Mouse (Mus musculus) adrenal gland, adult (tissue): ENCODE measurements around the gene Tenm4.
A peak's percentile ranks its signal among the peaks of the same experiment; 100 is the strongest.

Source experiments
- DNase-seq, 2 experiments: peaks; one replicate each; pipeline ENCODE4 v3.0.0; 2022 to 2023; ENCODE audit warnings: low spot score in 1 of 2; ENCODE audit not compliant: inconsistent age in 2 of 2

Tenm4 gene

DNA sequence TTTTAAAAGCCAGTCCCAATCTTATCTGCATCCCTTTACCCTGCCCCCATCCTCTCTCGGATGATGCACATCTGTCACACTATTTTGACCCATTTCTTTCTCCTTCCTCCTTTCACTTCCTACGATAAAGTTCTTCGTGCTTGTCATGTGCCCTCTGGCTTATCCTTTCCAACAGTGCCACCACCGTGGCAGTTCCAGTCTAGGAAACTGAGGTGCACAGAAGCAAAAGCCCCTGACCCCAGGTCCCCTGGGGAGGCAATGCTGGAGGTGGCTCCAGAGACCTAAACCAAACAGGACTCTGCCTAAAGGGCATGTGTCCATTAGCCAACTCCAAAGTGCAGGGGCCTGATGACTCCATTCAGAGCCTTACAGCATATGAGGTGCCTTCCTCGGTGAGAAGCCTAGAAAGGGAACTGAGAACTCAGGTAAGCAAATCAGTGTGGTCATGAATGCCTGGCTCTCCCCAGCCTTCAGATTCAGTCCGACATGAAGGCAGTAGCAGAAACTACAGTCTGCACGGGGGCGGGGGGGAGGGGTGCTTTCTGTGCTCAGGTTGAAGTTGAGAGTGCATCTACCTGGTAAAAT, 235.7 kb downstream of the Tenm4 start:
- DNase-seq: no peak

DNA sequence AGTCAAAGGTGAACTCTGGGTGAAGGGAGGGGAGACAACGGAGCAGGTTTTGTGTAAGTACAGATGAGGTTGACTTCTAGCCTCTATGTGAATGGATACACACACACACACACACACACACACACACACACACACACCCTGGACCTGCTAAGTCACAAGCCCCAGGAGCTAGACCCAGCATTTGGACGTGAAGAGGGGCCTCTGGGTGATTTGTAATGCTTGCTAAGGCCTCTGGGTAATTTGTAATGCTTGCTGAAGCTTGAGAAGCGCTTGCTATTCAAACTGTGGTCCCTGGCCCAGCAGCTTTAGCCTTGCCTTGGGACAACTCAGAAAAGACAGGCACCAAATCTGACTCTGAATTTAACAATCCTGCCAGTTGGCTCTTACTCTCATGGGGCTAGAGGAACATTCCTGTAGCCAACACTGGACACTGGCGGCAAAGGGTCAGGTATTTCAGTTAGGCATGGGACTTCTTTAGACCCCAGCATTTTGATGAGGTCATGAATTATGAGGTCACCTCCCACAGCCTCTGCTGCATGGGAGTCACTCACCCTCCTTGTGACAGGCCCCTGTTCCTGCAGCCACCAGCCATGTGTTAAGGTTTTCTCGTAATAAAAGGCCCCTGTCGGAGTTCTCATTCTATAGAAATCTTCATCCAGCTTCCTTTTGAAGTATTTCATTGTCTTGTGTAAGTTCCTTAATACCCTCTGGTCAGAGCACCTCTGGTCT, 237.3 kb downstream of the Tenm4 start:
- DNase-seq: no peak

DNA sequence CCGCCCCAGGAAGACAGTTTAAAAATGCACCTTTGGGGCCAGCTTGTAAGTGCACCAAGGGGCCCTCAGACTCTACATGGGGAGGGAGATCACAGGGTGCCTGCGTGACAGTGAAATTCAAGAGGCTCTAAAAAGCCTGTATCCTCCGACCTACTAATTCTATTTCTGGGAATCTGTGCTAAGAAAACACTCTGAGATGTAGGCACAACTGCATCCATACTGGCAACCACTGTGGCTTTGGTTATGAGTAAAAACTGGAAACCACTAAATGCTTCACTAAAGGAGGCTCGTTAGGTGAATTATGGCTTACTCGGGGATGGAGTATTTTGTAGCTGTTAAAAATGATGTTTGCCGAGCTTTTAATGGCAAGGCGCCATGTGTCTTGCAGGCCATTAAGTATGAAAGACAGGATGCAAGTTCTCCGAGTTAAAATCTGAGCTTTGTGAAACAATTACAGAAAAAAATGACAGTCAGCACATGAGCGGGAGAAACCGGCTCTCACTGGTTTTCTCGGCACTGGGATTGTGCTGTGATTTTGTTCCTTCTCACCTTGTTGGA, 238.4 kb downstream of the Tenm4 start:
- DNase-seq: no peak

DNA sequence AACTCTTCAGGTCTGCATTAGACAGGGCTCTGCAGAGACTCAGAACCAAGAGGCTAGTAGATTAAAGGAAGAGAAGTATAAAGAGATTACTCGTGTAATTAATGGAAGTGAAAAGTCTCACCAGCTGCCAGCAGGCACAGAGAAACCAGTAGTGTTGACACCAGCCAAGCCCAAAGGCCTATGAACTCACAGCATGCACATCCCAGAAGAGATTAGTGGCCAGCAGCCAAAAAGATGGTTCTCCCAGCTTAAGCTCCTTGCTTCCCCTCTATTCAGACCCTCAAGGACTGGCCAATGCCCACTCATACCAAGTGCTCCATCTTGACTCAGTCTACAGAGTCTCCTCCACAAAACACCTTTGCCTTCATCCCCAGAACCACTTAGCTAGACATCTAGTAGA, 242.8 kb downstream of the Tenm4 start:
- DNase-seq: no peak

DNA sequence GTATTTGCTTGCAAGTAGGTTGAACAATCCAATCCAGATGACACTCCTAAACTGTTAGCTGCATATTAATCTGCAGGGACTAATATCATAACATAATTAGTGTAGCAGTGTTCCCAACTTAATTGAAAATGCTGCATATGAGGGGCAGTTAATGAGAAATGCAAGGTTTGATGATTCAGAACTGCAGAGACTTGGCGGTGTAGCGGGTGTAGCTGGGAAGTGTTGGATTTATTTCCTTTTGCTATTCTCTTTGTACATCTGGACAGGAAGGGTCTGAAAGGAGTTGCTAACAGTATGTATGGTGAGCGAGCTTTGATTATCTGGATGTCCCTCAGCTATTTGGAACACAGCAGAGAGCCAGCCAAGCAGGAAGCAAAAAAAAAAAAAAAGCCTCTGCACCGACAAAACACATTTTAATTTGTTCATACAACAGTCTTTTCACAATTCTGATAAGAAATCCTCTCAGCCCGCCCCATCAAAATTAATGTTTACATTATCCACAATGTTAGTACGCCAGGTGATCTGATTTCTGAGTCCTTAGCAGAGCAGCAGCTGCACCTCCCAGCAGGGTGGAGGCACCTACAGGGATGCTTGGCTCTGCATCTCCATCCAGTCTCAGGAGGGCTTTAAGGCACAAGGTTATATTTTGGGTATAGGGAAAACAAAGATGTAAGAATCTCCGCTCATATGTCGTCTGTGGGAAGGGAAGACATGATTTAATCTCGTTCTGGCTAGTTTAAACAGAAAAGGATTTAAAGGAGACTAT, 243.4 kb downstream of the Tenm4 start:
- no peak for DNase-seq

DNA sequence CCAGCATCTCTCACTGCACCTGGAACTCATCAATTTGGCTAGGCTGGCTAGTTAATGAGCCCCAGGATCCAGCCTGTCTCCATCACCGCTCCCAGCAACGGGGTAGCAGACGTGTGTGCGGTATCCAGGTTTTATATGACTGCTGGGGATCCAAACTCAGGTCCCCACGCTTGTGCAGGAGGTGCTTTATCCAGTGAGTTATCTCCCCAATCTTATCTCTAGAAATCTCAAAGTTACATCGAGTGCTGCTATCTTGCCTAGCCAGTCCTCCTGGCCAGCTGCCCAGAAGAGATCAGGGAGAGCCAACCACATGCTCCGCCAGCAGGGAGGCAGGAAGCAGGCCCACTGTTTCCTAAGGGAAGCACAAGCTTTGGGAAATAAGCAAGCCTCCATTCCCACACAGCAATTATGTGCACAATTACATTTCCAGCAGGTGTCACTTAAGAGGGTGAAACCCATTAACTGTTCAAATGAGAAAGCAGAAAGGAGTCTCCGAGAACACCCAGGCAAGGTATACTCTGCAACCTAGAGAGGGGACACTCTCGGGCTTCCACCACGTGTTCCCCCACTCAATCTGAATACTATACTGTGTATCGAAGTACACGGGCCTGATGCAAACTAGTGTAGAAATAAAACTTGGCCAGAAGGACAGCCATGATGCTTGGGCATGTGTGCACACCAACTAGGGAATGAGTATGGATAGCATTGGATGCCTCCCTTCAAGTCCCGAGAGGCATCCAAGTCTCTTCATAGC, 246.4 kb downstream of the Tenm4 start:
- DNase-seq: peak; percentile 71 to 77

DNA sequence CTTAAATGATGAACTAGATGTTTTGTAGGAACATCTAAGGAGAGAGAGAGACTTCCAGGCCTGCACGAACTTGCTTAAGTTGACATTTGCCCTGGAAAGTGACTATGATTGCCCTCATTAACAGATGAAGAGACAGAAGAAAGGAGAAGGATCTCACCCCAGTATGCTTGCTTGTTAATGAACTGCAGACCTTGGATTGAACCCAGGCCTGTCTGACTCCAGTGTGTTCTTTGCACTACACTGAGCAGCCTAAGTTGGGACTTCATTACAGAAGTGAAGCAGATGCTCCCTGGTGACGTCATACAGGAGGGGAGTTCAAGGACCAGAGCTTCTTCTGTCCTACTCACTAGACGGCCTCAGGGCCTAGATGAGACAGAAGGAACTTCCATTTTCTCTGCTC, 247.1 kb downstream of the Tenm4 start:
- no peak for DNase-seq

DNA sequence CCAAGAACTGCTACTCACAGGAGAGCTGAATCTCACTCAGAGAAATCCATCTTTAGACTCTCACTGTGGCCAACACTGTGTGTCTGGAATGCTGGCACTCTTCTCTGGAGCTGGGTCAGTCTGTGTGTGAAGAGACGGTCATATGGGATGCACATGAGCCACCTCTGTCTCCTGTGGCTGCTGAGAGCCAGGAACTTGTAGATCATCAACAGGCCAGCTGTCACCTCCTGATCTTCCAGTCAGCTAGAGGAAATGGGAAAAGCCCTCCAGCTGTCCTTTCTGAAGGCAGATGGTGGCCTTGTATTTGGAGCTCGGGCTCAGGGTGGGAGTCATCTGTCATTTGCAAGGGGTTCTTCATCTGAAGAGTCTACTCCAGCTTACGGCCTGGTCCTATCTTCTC, 249.0 kb downstream of the Tenm4 start:
- DNase-seq: no peak

DNA sequence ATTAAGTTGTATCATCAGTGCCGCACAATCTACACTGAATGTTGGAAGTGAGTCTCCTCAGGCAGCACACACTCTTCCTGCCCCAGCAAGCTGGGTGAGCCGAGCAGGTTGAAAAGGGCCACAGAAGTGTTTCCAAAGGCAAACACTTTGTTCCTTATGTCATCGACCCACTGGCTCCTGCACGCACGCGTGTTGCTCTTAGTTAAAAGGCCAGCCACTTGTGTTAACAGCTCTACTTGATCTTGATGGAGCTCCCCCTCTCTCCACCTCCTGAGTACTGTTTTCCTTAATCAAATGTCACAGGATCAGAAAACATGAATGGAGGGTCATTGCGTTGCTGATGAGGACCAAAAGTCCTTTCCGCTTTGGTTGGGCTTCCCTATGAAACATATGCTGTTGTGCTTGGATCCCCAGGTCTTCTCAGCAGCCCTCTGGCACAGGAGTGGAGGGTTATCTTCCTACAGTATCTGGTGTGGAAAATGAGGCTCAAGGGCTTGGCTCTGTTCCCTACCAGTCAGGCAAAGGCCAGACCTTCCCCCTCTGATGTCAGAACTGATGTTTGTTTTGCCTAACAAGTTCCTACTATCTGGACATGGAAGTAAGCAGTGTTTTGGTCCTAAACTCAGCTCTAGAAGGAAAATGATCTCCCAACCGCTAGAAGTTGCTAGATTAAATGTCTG, 250.0 kb downstream of the Tenm4 start:
- peak; percentile 17 to 57 for DNase-seq

DNA sequence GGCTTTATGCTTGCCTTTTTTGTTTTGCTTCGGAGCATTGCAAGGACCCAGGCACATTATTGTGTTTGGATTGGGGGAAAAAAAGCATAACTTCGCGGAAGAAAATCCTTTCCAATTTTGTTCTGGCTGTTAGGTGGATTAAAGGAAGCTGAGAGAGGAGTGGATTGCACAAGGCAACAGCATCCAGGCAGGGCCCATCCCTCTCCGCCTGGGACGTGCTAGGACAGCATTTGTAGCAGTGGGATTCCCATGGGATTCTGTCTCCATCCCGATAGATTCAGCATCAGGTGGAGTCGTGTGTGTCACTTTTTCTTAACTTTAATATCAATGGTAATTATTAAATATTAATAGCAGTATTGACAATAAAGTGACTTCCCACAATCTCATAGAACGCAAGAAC, 255.9 kb downstream of the Tenm4 start:
- no peak for DNase-seq

DNA sequence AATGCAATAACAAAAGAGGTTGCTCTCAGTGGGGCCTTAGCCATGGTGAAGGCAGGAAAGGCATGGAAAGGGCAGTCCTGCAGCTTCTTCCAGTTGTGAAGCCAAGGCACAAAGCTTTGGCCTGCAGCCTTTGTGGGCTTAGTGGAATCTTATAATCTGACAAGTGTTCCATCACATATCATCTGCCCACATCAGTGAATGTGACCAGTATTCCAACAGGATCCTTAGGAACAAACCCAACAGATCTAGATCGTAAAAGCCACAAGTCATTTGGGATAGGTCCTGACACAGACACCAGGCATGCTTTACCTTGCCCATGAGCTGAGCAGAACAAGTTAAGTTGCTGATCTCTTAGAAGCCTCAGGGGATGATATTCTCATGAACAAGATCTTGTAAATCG, 262.3 kb downstream of the Tenm4 start:
- DNase-seq: no peak

DNA sequence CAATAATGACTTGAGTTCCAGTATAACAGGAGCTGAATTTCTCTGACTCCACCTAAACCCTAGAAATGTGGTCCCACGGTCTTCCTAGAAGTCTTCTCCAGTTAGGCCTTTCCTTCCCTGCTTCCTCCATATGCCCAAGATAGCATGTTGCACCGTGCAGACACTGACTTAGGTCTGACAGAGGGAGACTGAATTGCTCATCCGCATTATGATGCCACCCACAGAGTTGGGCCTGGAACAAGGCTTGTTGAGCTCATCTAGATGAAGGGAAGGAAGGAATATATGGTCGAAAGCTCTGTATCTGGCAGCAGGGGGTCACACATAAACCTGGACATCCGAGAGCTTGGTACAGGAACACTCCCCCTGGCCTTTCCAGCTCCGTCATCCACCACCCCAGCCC, 267.3 kb downstream of the Tenm4 start:
- DNase-seq: no peak

DNA sequence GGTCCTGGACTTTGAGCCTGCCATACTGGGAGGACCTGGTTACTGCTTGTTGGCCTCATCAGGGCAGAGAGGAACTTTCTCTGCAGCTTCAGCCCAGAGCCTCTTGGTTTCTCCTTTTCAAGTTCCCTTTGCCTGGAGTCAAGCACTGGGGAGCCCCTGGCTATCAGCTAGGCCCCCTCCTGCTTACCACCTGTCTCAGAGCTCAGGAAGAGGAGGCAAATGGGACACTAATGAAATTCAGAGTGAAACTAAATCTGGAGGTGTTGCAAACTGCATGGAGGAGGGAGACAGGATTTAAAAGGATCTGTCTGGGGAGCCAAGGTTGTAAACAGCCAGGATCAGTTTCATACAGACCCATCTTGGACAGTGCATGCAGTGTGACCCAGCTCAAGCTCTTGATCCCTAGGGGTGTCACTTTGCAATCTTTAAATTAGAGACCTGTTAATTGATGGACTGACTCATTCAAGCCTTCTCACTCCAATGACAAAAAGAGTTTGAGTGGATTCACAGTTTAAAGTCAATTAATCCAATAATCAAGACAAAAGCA, 269.2 kb downstream of the Tenm4 start:
- no peak for DNase-seq

DNA sequence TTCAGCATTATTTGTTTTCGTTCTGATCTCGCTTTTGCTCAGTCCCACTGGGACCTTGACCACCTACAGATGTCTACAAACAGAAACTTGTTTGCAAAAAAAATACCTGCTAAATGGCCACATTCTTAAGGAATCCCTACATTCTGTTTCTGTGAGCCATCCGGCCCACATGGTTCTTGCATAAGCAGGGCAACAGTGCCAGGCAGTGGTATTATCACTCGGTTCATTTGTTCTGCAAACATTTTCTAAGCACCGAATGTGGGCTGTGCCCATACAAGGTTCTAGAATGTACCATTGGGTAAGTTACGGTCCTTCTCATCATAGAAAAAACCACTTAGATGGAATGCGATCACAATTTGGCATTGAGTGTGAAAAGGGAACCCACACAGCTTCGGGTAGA, 274.7 kb downstream of the Tenm4 start:
- DNase-seq: no peak

DNA sequence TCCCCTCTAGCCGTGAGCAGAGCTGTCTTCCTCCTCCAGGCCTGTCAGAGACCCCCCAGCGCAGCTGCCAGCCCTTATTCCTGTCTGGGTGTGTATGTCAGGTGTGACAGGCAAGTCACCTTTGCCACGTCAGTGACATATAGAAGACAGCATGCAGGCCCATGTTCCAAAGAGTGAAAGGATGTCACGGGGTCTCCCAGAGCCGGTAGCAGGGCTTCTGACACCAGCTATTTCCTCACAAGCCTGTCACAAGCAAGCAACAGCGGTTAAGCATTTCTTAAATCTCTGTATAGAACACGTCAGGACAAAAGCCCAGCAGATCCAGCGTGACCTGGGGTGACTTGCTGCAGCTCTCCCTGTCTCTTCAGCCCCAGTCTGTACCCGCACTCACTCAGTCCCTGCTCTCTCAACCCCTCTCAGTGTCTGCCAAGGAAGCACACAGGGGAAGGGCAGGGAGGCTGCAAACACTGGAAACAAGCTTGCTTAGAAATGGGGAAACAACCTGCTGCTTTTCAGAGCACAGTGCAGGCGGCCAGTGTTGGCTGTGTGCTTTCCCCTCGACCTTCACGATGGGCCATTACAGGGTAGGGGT, 276.9 kb downstream of the Tenm4 start:
- no peak for DNase-seq

DNA sequence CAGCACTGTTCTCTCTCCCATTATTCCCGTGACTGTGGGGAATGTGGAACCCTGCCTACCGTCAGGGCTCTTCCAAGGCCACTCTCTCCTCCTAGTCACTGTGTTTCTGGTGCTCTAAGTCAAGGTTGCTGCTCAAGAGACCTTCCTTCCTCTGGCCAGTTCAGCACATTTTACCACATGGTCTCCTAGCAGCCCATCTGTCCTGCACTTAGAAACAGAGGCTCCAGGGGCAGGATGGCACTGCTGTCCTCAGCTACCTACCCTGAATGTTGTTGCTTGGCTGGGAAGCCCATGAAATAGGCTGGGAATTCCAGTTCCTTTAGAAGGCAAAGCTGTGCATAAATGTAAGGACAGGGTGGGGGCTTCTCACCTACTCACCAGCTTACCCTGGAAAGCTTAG, 284.9 kb downstream of the Tenm4 start:
- DNase-seq: peak; percentile 17 to 50

DNA sequence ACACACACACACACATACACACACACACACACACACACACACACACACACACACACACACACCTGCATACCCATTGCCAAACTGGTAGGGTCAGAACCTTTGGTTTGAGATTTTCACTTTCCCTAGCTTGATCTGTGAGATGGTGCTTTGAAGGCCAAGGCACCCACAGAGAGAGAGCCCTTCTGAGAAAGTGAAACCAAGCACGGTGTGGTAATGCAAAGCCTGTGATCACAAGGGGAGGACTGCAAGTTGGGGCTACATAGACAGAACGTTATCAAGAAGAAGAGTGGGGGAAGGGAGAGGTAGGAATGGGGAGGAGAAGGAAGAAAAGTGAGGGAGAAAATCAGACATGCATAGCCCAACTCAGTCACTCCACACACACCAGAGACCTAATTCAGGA, 285.6 kb downstream of the Tenm4 start:
- DNase-seq: peak in 1 of 2 experiments; percentile 27

DNA sequence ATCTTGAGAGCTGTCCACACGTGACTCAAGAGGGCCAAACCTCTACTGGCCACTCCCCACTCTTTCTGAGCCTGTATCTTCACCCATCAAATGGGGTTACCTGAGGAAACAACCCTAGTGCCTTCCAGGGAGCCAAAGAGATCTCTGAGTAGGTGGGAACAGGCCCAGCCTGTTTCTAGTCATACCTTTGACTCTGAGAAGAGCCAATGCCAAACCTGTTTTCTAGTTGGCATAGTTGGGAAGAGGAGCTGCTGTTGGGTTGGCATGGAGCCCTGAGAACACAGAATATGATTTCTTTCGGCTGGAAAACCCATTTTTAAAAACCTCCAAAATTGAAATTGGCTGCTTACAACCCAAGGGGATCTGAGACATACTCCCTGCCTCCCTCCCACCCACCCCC, 286.8 kb downstream of the Tenm4 start:
- DNase-seq: no peak

DNA sequence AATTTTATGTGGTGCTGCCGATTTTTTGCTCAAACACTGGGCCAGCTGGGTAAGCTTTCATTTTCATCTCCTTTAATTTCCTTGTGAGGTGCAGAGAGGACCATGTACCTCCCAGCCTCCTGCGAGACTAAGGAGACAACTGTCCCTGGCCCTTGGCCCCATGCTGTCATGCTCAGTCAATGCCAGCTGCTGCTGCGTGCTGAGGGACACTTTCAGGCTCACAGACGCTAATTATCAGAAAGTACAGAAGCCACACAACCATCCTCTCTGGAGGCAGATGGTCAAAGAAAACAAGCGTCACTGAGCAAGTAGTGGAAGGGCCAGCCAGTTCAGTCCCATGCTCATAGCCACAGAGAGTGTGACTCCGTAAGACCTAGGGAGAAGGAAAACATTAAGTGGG, 287.9 kb downstream of the Tenm4 start:
- DNase-seq: no peak

DNA sequence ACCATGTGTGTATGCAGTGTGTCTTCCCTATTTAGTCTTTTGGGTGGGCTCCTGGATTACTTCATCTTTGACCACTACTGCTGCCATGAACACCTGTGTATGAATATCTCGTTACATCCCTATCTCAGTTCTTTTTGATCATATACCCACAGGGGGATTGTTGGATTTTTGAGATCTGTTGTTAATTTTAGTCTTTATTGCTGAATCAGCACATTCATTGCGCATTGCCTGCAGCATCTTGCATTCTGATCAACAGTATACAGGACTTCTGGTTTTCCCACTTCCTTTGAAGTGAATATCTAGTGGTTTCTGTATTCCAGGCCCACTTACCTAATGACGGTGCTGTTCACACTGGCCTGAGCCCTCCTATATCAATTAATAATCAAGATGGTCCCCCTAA, 295.7 kb downstream of the Tenm4 start:
- DNase-seq: no peak
